Mouse (Mus musculus) telencephalon, adult 2 months (tissue): Measurements from ENCODE around the gene Dnajb8.

ENCODE experiments used
- DNase-seq: peaks from one replicate; pipeline ENCODE4 v3.0.0-alpha.2; 2011; ENCODE audit warnings: low read depth, low spot score

The Dnajb8 gene

DNA sequence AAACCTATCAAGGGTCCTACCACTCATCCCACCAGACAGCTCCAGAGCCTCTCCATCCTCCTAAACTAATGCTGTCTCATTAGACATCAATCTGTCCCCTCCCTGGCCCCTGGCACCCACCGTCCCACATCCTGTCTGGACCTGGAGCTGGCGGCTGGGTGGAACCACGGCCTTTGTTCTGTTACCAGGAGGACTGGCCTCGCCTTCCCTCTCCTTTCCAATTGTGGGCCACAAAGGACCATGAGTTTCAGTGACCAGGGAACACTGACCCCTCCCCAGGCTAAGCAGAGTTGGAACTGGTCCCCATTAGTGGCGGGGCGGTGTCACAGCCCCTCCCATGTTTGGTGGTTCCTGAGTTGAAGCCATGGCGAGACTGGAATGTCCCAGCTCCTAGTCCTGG is 5.5 kb downstream of the Dnajb8 start:
- DNase-seq: no peak

DNA sequence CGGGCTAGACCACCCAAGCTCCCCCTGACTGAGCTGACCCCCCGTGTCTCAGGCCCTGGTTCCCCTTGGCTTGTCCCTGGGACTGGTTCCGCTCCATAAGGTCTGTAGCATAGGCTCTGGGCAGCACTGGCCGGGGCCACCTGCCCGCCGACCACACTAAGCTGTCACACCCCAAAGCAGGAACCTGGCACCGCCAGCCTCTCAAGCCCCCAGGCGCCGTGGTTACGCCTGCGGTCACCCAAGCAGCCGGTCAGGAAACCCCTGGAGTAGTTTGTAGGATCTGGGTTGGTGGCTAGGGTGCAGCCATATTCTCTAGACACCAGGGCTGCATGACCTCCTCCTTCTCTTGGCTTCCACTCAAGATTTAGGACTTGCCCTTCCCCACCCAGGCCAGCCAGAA is 7.2 kb downstream of the Dnajb8 start:
- no peak for DNase-seq

DNA sequence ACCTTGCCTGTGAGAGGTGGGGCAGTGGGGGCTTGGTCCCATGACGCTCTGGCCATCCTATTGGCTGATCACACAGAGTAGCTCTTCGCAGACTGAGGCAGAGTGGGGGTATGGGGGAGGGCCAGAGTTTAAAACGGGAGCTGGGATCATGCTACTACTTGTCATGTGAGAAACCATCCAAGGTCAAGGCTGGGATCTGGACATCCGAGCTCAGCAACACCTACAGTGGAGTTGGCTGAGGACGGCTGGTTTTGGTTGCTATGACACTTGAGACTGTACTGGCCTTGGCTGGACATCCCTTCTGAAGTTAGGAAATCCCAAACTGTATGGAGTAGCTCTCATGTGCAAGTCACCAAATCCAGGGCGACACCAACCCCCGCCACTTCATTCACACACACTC is 9.8 kb downstream of the Dnajb8 start:
- DNase-seq: no peak

DNA sequence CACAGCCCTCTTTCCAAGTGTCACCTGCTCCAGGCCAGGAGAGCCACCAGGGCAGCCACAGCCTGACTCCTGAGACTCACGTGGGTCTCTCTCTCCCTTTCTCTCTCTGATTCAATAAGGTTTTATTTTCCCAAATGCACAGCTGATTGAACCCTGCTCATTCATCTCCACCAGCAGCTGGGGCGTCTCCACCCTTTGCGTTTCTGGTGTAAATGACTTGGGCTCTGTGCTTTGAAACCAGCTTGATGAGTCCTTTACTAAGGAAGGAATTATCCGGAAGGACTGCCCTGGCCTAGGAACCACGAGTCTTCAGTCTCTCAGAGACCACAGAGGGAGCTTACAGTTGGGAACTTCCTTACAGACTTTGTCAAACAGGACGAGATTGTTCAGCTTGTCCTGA is 10.2 kb downstream of the Dnajb8 start:
- no peak for DNase-seq

DNA sequence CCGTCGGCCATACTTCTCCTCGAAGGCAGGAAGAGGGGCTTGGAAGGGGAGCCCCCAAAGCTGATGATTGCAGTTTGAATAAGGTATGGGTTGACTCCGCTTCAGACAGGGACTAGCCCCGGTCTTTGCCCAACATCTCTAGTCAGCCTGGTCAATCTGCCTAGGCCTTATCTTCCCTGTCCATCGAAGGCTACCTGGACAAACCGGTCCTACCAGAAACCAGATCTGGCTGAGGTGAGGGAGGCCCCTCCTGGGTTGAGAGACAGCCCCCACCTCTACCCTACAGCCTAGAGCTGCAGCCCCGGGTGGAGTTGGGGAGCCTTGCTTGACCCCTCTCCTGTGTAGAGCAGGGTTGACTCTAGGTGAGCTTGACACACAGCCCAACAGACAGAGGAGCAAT is 11.9 kb downstream of the Dnajb8 start:
- DNase-seq: no peak

DNA sequence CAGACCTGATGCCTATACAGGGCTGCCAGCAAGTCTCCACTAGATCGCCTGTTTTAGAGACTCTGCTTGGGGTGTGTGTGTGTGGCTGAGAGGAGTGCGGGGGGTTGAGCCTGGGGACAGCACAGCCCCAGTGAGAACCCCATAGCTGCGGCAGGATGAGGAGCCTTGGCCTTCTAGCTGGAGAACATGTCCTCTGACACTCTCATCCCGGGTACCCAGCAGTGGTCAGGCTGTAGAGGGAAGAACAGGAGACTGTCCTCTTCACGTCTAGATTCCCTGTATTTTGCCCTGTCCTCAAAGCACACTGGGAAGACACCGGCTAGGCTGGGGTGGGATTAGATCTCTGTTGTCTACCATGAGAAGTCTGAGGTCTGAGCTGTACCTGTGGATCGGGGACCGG is 13.4 kb downstream of the Dnajb8 start:
- no peak for DNase-seq

DNA sequence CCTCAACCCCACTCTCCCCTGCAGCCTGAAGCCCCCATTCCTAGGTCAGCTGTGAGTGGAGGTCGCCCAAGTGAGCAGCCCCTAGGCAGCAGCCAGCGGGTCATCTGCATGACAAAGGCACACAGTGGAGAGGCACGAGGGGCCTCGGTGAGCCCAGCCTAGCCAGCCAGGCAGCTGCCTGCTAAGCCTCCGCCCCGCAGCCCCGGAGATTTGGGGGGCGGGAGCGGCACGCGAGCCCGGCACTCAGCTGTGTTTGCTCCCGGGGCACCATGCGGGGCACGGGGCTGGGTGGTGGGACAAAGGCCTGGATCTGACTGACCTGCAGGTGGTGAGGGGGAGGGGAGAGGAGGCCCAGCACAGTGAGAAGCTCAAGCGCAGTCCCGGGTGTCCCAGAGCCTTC is 13.9 kb downstream of the Dnajb8 start:
- no peak for DNase-seq

DNA sequence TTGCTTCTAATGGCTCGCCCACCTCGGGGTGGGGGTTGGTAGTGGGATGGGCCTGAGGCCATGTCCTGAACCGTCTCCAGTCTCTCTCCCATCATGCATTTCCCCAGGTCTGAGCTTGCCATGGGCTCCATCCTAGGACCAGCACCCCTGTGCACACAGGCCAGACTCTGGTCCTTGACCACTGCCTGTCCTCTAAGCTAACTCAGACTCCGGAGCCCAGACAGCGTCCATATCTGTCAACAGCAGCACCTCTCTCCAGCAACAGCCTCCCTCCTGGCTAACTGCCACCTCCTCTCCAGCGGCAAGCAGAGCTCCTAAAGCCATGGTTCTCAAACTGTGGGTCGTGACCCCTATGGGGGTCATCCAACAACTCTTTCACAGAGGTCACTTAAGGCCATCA is 14.4 kb downstream of the Dnajb8 start:
- DNase-seq: no peak

DNA sequence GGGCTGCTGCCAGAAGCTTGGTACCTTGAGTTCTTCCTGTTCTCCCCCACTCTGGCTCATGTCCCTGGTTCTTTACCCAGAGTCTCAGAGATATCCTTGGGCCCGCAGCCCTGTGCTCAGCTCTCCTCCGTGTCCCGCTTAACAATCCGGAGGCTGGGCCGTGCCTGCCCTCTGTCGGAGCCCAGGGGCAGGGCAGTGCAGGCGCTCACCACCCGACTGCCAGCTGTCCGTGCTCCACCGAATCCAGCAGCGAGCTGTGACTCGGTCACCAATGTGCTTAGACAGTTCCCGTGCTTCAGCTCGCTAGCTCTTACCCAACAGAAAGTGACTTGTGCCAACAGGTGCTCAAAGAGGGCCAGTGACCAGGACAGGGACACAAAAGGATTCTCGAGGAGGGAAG is 20.5 kb downstream of the Dnajb8 start:
- no peak for DNase-seq

DNA sequence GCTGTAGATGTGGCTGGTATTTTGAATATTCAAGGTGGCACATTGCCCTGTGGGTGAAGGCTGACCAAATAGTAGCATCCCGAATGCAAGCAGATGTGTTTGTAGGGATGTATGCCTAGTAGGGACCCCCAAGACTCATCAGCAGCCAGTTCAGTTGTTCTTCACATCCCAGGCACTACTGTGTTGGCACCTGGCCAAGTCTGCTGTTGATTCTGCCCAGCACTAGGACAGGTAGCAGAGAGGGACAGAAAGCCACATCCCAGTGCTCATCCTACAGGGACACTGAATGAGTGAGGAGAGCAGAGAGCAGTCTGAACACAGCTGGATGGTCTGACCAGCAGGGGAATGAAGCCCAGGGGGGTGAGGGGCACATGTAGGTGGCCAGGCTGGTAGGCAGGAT is 27.2 kb downstream of the Dnajb8 start:
- DNase-seq: no peak

DNA sequence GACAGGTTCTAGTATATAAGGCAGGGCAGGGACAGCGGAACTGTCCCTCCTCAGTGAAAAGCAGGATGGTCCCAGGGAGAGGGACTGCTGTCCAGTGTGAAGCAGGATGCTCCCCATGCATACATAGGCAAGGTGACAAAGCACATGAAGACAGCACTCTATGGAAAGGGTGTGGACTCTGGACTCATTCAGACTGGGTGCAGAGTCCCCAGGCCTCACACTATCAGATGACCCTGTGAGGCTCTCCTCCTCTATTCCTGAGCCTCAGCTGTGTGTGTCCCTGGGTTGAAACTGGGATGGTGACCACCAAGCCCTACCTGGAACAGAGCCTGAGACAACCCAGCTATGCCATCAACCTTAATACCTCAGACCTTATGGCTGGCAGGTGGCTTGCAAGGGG is 29.3 kb downstream of the Dnajb8 start:
- no peak for DNase-seq

DNA sequence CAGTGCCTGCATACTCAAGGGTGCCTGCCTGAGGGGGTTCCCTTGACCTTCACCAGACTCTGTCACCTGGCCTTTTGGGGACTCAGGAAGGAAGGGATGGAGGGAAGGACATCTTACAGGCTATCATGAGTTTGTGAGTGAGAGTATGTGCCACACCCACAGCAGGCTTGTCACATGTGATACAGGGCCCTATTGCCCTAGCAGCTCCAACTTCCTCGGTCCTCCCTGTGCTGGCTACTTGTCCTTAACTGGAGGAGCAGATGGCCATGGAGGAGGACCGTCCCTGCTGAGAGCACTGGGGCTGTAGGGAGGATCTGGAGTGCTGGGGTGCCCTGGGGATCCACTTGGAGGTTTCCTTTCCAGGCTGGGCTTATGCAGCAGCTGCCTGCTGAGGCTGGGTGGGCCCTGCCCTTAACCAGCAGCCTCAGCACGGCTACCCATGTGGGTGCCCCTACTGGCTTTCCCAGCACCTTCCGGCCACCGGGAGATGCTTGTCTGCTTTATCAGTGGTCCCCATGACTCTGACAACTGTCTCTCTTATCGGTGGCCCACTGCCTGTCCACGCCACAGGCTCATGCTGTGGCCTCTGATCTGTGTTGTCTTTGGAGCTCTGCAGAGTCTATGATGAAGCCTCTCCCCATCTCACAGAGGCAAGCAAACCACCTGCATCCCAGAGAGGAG is 29.9 kb downstream of the Dnajb8 start:
- DNase-seq: no peak

DNA sequence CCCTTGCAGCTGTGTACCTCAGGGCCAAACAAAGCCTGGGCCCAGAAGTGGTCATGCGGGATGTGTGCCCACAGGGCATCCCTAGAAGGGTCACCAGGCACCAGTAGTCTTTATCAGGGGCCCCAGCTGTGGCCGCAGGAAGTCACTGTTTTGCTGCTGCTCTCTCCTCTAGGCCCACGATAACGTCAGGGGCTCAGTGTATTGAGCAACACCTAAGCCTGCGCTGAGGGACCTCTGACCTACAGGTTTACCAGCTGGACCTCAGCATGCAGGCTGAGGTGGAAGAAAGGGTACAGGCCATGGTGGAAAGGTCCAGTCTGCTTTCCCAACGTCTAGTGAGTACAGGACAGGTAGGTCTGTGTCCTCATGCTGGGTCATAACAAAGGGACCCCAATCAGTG is 32.0 kb downstream of the Dnajb8 start:
- DNase-seq: no peak

DNA sequence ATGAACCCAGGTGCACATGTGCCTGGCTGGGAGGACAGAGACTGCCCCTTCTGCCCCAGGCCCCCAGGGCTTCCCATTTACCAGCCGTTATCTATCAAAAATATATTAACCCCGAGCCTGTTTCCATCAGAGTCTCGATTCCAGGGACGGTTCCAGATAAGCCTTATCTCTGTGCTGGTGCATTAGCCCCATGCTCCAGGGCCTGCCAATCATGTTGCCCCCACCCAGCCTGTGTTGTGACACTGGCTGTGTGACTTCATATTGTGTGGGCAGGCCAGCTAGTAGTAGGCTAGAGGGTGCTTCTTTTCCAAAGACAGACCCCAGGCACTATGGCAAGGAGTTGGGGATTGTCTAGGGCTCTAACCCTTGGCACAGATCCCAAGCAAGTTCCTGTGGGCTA is 33.4 kb downstream of the Dnajb8 start:
- DNase-seq: no peak

DNA sequence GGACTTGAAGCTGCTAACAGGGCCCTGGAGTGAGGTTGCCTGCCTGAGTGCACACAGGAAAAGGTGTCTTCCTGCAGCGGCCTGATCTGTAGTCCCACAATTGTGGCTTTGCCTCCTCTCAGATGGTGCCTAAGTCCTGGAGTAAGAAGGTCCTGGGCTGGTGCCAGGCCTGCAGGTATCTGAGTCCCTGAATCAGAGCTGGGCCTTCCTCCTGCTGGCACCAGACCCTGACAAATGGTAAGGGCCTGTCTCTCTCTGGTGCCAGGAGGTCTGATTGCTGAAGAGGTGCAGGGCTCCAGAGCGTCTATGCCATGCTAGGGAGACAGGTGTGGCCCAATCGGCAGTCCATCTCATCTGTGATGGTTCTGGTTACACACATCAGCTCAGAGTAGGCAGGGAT is 37.6 kb downstream of the Dnajb8 start:
- no peak for DNase-seq

DNA sequence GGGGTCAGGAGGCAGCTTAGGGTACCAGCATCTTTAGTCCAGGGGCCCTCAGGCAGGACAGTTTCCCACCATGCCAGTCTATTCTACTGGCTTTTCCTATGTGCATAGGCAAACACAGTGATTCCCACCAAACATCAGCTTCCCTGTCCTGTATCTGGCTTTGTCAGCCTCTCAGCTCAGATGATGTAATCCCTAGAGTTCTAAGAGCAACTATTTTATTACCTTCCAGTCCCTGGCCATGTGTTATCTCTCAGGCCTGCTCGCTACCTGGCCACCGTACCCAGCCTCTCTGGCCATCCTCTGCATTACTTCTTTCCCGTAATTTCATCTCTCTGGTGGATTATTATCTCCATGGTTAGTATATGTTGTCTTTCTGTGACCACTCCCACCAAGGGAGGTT is 38.6 kb downstream of the Dnajb8 start:
- DNase-seq: no peak

DNA sequence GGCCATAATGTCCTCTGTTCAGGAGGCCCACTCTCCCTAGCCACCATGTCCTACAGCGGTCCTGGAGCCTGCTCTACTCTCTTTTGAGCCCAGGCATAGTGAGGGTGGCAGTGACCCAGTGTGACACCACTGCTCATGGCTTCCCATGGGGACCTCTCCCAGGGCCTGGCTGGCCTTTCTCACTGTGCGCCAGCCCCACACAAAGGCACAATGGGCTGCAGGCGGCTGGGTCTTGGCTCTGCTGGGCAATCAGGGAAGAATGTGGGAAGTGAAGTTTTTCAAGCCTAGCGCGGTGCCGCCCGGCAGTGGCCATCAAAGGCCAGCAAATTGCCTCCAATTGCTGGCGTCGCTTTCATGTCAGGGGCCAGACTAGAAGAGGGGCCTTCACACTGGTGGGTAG is 40.1 kb downstream of the Dnajb8 start:
- no peak for DNase-seq

DNA sequence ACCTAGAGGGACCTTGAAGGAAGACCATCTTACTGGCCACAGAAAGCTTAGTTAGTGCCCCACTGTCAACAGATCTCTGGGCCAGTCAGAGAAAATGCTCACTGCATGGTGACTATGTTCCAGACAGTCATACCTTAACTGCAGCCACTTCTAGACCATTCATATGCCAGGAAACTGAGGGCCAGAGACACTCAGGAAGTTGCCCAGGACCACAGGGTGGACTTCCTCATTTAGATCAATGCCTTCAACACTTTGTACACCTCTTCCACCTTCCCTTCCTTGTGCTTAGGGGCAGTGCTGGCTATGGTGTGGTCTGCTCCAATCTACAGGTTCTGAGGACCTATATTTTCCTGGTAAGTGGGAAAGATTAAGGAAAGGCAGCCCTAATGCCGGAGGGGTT is 43.3 kb downstream of the Dnajb8 start:
- no peak for DNase-seq

DNA sequence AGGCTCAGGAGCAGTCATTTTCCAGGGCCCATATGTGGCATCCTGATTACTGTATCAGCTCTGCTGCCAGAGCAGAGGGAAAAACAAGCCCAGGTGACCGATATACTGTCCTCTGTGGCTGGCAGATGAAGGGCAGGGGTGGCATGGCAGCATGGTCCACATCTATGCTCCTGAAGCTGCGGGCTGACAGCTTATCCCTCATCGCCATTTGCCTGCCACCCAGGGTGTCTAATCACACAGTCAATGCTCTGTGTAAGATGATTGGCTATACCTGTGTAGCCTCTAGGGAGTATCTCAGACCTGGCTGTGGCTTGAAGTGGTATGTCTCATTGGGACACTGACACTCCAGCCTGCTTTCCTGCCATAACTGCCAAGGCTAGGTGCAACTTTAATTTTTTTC is 44.0 kb downstream of the Dnajb8 start:
- no peak for DNase-seq

DNA sequence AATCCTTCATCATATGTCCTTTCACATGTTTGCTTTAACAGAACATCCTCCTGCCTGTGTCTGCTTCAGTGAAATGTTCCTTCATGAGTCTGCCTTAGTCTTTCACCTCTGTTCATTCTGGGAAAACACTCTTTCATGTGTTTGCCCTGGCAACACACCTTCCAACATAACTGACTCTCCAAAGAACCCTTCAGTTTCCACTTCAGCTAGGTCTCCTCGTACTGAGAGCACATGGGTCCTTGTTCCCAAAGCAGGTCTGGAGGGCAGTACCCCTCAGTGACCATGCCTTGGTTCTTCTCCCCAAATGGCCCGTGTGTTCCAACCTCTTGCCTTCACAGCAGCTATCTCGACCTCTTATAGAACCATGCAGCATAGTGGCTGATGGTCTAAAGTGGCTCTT is 45.0 kb downstream of the Dnajb8 start:
- DNase-seq: no peak

DNA sequence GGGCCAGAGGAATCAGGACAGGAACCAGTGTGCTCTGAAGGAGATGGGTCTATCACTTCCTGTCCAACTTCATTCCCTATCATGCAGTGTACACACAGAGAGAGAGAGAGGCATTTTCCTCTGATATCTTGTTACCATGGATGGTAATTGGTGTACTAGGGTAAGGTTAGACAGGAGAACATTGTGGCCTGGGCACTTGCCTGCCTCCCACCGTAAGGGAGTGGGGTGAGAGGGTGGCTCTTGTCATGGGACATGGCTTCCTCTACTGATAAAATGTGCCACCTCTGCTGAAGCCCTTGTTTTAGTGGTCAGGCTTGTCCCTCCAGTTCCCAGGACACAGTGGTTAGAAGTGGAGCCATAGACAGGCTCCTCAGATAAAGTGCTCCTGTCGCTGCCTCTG is 45.9 kb downstream of the Dnajb8 start:
- no peak for DNase-seq

DNA sequence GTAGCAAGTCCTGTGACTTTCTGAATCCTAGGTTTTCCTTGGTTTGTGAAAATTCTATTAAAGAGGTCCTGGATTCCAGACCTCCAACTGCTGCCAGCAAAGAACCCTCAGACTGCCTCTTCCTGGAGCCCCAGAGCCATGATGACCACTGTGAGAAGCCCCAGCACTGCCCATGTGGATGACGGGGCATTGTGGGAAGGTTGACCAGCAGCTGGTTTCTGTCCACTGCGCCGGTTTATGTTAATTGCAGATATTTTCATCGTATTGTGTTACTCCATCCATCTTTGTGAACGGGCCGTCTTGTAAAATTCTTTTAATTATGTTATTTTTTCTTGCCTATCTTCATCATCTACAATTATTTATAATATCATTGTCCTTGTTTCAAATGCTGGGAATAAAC is 52.6 kb downstream of the Dnajb8 start:
- no peak for DNase-seq

DNA sequence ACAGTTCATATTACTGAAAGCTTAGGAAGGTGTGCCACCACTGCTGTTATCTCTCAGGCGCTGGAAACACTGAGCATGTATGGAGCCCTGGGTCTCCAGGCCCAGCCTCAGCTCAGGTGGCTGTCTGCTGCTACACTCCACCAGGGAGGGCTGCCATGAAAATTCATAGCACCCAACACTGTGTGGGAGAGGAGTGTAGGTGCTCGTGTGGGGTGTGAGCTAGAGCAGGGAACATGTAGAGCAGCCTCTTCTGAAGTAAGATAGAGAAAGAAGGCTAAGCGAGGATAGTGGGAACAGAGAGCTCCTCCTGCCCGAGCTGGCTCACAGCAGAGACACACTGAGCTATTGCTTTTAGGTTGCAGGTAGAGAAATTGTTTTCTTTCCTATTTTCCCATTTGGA is 54.2 kb downstream of the Dnajb8 start:
- DNase-seq: peak; percentile 76

DNA sequence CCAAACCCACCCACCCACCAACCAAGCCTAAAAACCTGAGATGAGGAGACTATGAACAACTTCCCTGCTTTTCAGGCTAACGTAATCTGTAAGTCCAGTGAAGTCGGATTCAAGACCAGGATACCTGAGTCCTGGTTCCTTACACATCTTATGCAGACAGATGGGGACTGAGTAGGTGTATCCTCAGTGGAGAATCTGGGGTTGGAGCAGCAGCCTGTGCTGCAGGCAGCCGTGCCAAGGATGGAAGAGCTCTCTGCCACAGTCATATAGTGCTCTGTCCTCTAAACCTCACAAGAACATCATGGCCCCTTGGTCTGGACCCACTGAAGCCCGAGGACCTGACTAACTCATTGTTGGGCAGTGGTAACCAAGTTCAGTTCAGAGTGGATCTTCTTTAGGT is 55.2 kb downstream of the Dnajb8 start:
- DNase-seq: peak; percentile 15
